Mouse (Mus musculus) T-helper 2 cell (primary cell): ENCODE results near the gene Meis2.

Experiments used
- in situ Hi-C: fragments of 300-600 bp; cut with MboI, MseI; formaldehyde crosslinking; loops from one replicate; pipeline ENCODE4 v1.15.1; 2025; ENCODE audit warnings: high pct_unique_total_duplicates

The Meis2 gene

GRCm38 (mm10) chr2:116065570-116066005 lies at the start of gene Meis2:
Meis2 (minus strand) TSS chr2:116065839.
- in situ Hi-C loops: no loop called here

- in situ Hi-C loops: loop anchor here (25.0 kb wide), 1 partner anchor 1844 kb away; no protein-coding TSS in a partner anchor
These were observed 40.6 kb upstream of the Meis2 start for GRCm38 (mm10) chr2:116106194-116106593.

DNA sequence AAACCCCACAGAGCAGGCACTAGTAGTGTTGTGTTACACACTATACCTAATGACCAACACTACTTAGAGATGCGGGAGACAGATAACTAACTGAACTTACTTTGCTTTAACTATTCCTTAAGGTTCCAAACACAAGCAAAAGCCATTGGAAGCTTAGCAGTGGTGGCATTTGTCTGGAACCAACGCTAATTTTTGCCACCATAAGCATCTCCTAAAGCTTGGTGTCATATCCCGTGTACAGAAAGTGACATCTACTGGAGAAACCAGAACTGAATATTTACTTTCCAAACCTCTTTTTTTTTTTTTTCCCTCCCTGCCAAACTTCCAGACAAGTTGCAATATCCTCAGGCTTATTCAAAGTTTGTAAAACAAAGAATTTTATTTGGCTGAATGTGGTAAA lies 39.5 kb upstream of the Meis2 start:
- in situ Hi-C loops: loop anchor here (25.0 kb wide), 1 partner anchor 1843 kb away; no protein-coding TSS in a partner anchor

DNA sequence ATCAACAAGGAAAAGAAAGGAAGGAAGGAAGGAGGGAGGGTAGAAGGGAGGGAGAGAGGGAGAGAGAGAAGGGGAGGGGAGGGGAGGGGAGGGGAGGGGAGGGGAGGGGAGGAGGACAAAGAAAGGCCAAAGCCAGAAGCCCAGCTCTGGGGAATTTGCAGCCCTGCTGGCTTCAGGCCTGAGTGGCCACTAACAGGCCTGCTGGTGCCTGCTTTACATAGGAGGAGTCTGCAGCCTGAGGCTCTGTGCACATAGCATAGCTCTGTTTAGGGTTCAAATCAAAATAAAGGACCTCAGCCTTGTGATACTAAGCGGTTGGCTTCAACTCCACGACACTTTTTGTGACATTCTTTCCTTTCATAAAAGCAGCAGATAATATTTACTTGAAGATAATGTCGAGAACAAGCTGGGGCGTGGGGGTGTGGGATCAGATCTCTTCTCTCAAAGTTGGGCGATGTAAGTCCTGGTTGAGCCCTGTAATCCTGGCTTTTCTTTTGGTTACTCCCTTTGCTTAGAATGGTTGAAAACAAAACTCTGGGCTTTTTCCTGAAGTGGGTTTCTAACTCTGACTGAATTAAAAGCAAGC lies 37.9 kb upstream of the Meis2 start:
- in situ Hi-C loops: loop anchor here (25.0 kb wide), 1 partner anchor 1841 kb away; no protein-coding TSS in a partner anchor

- in situ Hi-C loops: loop anchor here (25.0 kb wide), 1 partner anchor 1839 kb away; no protein-coding TSS in a partner anchor
These were observed 35.6 kb upstream of the Meis2 start for GRCm38 (mm10) chr2:116101221-116101620.

DNA sequence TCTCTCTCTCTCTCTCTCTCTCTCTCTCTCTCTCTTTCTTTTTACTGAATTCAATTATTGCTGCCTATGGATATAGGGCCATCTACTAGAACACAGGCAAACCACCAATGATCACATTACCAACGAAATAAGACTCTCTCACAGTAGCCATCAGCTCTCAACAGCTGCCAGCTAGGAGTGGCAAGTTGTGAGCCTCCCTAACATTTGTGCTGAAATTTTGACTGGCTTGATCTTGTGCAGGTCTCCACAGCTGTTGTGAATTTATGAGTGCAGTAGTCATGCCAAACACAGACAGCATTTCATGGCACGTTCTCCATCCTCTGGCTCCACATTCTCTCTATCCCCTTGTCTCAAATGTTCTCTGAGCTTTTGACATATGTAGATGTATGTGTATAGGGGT lies 15.3 kb upstream of the Meis2 start:
- in situ Hi-C loops: loop anchor here (25.0 kb wide), 1 partner anchor 519 kb away; no protein-coding TSS in a partner anchor

DNA sequence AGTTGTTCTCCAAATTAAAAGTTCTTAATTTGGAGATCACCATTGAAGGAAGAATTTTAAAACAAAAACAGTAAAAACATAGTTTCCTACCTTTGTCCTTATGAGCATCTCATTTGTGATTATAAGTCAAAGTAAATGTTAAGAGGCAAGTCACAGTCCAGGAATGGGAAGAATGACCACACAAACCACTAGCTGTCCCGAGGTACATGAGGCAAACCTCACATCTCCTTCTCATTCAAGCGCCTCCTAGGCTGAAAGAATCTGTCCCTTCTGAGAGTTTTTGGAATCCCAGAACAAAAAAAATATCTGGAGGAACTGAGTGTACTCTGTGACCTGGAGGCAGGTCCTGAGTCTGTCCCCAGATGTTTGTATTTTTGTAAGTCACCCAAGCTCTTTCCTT lies 13.2 kb upstream of the Meis2 start:
- in situ Hi-C loops: loop anchor here (25.0 kb wide), 1 partner anchor 517 kb away; no protein-coding TSS in a partner anchor

- in situ Hi-C loops: loop anchor here (25.0 kb wide), 1 partner anchor 515 kb away; no protein-coding TSS in a partner anchor
These were observed 12.1 kb upstream of the Meis2 start for GRCm38 (mm10) chr2:116077716-116078115.

DNA sequence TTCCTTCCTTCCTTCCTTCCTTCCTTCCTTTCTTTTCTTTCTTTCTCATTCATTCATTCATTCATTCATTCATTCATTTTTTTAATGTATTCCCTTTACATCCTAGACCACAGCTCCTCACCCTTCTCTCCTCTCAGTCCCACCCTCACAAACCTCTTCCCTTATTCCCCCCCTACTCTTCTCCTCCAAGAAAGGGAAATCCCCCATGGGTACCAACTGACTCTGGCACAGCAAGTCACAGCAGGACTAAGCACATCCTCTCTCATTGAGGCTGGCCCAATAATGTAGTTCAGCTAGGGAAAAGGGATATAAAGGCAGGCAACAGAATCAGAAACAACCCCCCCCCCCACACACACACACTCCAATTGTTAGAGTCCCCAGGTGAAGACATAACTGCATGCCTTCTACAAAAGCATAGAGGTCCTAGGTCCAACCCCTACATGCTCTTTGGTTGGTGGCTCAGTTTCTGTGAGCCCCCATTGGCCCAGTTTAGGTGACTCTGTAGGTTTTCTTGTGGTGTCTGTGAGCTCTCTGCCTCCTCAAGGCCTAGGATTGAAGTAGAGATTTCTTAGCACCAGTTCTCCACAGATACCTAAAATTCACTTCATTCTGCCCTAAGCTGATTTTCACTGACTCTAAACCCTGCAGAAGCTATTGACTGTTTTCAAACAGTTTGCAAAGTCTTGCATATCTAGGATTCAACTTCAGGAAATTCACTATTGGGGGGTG lies 11.3 kb upstream of the Meis2 start:
- in situ Hi-C loops: loop anchor here (25.0 kb wide), 1 partner anchor 515 kb away; no protein-coding TSS in a partner anchor

- in situ Hi-C loops: loop anchor here (25.0 kb wide), 1 partner anchor 514 kb away; no protein-coding TSS in a partner anchor
These were observed 10.3 kb upstream of the Meis2 start for GRCm38 (mm10) chr2:116075902-116076301.

DNA sequence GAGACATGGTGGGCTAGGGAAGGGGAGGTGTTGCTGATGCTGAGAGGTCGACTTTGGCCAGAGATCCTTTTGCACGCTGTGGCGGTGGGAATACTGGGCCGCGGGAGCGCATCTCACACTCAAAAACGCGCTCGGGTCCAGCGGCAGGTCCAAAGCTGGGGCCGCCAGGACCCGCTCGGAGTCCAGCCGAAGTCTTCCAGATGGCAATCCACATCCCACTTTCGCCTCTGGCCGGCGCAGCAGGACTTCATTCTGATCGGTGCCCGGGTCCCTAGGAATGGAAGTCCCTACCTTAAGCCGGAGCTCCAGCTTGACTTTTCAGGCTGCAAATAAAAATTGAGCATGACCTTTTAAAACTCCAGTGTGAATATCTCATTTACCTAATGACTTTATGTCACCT lies 9.8 kb upstream of the Meis2 start:
- in situ Hi-C loops: loop anchor here (25.0 kb wide), 1 partner anchor 513 kb away; no protein-coding TSS in a partner anchor

- in situ Hi-C loops: loop anchor here (25.0 kb wide), 1 partner anchor 513 kb away; no protein-coding TSS in a partner anchor
These were observed 9.2 kb upstream of the Meis2 start for GRCm38 (mm10) chr2:116074726-116075440.

GRCm38 (mm10) chr2:116074061-116074460 lies 8.4 kb upstream of the Meis2 start:
- in situ Hi-C loops: no loop called here

DNA sequence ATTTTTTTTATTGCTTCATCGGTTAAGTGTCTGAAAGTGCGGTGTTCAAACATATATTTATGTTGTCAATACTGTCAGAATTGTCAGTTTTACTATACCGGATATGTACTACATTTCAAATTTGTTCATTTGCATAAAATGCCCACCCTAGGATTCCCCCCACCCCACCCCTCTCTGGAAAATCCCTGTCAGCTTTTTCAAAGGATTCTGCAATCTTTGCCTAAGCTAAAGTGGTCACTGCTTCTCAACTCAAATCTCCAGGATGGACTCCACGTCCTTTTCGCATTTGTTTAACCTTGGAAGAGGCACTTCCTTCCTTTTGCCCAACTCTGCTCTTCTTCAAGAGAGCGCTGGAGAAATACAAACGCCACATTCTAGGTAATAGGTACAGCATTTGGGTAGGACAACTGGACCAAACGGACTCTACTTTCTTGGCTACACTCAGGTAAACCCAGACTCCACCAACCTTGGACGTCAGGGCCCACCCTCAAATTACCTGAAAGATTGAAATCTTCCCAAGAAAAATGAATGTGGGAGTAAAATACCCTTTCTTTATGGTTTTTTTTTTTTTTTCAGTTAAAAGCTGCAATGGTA lies 7.8 kb upstream of the Meis2 start:
- in situ Hi-C loops: no loop called here

- in situ Hi-C loops: no loop called here
These were observed 7.1 kb upstream of the Meis2 start for GRCm38 (mm10) chr2:116072706-116073105.

DNA sequence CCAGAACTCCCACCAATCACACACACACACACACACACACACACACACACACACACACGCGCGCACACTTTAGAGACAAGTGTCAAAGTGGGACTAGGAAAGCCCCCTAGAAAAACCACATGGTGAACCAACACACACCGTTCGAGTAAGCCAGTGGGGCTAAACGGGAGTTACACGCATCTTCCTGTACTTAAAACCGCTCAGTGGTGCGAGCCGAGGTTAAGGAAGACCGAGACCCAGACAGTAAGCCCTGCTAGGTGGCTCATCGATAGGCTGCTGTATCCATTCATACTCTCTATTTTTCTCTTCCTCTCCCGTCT lies 6.6 kb upstream of the Meis2 start:
- in situ Hi-C loops: no loop called here

- in situ Hi-C loops: no loop called here
These were observed 6.1 kb upstream of the Meis2 start for GRCm38 (mm10) chr2:116071571-116072320.

DNA sequence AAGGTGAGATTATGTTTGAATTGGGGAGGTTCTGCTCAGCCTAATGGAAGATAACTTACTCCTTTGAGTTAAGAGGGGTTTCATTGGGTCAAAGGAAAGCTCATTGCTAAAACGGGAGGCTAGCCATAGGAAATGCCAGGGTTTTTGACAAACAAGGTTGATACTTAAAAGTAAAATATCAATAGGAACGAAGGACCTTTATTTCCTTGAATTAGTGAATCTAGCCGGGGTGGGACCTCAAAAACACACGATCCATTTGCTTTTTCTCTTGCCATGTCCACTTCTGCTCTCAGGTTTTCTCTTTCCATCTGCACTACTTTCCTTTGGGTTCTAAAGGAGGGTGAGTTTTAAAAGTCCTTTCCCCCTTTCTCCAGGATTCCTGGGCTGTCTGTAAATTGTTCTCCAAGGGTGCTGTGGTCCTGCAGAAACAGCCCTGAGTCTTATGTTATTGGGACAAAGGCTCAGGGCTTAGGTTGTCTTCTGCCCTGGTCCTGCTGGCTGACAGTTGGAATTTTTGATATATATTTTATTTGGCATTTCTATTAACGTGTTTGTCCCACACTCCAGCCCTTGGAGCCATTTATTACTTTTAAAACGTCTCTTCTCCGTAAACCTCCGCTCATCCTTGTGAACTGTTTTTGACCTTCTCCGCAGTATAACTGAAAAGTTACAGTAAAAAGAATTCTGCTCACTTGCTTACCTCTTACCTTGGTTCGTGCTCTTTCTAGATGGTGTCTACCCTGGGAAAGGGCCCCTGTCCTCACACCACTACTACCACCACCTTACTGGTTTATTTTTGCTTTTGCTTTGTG lies 5.2 kb upstream of the Meis2 start:
- in situ Hi-C loops: no loop called here

DNA sequence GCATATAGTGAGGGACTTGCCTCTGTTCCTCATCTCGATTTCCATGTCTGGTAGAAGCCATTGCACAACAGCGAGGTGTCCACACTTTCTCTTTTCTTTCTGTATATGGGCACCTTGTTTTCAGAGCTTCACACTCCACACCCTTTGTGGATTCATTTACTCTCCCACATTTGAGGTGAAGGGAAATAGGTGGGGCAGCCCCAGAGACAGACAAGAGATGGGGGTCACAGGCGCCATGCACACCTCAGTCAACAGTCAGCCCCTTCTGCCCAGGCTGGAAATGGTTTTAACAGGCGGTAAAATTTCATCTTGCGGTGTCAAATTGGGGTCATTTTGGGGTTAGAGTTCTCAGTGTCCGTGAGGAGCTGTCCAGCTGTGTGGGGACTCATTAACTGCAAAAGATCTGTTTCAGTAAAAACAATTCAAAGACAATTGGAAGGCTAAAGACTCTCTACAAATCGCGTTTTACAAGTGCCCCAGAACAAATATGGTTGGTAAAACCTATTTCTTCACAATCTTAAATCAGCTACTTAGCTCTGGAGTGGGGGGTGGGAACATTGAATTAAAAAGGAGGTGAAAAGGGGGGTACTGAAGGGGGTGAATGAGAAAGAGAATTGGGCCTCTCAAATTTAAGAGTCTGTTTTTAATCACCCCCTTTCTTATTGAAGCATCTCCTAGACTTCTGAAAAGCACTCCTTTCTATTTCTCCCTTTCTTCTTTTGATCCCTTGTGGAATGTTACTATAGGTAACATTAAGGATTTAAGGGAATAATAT lies 4.0 kb upstream of the Meis2 start:
- in situ Hi-C loops: no loop called here
